Mouse (Mus musculus): ENCODE results near the gene Pla2g16. TPM values are rescaled to one million over a fixed set of nuclear protein-coding genes. Genes with fewer than 3 reads are reported as not detected.

The Pla2g16 gene
- total RNA-seq, 2 experiments from 2014 or later = 97.5 to 101 TPM

DNA sequence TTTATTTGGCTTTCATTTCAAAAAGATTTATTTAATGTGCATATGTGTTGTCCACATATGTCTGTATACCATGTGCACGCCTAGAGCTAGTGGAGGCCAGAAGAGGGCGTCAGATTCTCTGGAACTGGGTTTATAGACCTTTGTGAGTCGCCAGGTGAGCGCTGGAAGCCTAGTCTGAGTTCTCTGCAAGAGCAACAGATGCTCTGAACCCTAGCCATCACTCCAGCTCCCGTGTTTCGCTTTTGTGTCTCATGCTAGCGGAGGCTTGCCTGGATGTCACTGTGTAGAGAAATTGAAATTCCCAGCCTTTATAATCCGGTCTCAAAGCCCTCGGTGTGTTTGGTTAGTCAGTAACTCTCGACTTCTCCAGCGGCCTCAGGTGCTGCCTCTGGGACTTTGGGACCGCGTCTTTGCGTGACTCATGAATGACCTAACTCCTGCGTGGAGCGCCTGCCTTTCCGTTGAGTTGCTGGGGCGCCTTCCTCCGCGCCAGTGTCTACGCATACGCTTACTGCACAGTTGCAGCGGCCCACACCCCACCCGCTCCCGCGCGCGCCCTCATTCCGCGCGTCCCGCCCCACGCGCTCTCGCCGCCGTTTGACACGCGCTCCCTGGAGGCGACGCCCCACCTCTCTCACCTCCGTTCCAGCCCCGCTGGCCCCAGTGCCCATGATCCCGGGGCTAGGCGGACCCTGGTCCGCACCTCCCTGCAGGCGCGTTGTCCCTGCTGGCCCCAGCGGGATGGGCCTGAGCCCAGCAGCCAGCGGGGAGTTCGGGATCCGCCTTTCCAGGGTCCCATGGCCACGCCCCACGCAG lies 54.9 kb downstream of the Pla2g16 start, which contains the start of gene Hrasls5:
Hrasls5 (plus strand) TSS at position 600 of the 816 bp plus-strand sequence.
- DNase-seq = no peak

DNA sequence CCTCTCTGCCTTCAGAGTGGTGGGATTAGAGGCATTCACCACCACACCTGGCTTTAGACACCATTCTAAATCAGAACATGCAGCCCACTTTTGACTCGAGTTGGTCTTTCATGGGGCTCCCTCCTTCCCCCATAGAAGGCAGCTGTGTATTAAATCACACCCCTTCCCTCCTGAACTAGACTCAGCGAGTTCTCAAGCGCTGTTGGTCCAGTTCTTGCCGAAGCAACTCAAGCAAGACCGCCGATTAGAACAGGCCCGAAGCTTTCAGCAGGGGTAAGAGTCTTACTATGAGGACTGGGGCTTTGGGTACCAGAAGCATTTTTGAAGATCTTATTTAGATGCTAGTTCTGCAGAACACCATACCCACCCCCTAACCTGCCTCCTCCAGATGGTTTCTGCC lies 55.9 kb downstream of the Pla2g16 start:
- DNase-seq = no peak

DNA sequence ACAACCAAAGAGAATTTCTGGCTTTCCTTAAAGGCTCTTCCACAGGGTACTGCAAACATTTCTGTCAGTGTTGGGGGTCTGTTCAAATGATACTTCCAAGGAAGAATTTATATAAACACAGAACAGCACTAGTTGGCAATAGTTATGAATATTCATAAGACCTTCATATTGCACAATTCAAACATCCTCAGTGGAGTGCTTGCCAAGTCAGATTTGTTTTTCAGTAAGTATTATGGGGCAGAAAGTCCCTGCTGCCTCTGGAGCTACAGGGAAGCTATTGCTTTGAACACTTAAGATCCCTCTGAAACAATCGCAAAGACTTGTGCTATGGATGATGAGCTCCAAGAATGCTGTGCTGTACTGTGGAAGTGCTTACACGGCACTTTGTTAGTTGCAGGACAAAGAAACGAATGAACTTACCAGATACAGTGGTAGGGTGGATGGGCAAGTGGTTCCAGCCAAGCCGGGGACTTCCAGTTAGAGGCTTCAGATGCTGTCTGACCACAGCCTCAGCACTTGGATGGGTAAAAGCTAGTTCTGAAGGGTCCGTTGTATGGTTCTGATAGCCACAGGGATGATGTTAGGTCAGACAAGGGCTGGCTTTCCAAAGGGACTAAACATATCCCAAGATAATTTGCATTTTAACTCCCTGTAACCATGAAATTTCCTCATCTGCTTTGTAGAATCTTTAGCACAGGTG lies 59.1 kb downstream of the Pla2g16 start:
- no peak for DNase-seq

DNA sequence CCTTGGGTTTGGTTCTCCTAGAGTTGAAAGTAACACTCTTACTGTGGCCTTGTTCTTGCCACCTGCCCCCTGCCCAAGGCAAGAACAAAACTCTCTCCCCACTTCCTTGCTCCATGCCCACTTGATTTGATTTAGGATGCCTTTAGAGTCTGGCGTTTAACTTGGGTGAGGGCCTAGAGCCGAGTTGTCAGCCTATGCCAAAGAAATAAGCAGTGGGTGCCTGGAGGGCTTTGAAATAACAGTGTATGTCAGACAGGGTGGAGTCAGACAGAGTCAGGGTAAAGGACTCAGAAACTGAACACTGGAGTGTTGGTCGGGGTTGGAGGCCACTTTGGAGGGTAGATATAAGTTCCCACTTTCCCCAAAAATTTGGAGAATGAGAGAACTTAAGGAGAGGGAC lies 59.8 kb downstream of the Pla2g16 start:
- no peak for DNase-seq

DNA sequence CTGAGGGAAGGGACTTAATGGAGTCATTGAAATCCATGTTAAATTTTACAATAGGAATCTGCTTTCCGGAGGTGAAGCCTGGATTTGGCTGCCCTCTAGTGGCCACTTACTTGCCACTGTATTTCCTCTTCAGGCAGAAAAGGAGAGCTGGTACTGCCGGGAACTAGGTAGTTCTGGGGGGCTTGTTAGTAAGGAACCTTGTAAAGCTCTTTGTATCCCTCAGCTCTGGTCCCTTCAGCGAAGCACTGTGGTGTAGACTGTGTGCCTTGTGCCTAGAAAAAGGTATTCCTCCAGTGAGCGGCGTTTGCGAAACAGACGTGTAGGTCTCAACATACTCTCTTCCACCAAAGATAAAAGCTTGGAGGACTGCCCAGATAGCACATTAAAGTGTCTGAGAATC lies 60.4 kb downstream of the Pla2g16 start:
- peak; percentile 34 for DNase-seq

DNA sequence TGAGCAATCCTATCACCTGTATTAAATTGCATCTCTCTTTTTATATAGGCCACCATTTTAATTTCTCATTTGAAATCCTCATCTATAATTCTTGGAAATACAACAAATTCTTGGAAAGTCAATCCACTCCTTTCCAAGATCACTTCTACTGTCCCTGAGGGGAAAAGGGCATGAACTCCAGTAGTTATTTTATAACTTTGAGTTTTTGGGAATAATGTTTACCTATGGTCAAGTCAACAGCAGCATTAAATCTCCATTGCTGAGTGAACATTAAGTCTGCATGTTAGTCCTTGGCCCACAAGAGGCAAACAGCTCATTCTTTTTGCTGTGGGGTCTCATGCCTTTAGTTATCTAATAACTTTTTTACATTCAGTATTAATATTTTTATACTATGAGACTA lies 75.8 kb downstream of the Pla2g16 start:
- DNase-seq = no peak

DNA sequence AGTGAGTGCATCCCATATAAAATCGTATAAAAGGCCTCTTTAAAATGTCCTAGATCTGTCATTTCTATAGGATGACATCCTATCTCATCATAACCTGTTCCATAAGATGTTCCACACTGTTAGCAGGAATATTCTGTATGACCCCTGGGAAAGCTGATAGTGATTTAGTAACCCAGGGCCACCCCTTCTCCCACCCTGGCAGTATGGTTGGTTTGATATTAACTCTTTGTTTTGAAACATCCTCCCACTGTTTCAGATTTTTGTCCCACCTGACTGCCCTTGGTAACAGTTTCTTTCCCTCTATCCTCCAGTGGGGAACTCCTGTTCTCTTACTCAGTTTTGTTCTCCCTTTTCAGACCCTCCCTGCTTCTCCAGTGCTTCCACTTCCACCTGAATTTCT lies 76.5 kb downstream of the Pla2g16 start:
- no peak for DNase-seq

Other genes with a start within 250 kb of the Pla2g16 start
- 10 to 100 TPM; 27.4 to 30.6 TPM for gene Mark2, start 215.6 kb upstream of the Pla2g16 start, total RNA-seq (2021)
- gene Spindoc, start 174.5 kb upstream of the Pla2g16 start, total RNA-seq (2021) = 1 to 10 TPM; 6.6 to 9.1 TPM
- 1 to 10 TPM; 6.8 to 7.9 TPM for gene 2700081O15Rik, start 139.8 kb upstream of the Pla2g16 start, total RNA-seq (2021)
- gene Rtn3, start 74.2 kb upstream of the Pla2g16 start, total RNA-seq (2021) = 10 to 100 TPM; 28.8 to 32.7 TPM
- gene Atl3, start 63.4 kb upstream of the Pla2g16 start, total RNA-seq (2021) = 10 to 100 TPM in 1 of 2 experiments, 1 to 10 TPM in 1; 8.7 to 14.3 TPM
- gene Lgals12, start 49.7 kb downstream of the Pla2g16 start, total RNA-seq (2021) = 1 to 10 TPM in 1 of 2 experiments, under 1 TPM in 1; 0.20 to 6.1 TPM
- not detected for gene Hrasls5, start 55.1 kb downstream of the Pla2g16 start, total RNA-seq (2021)
- gene Slc22a19, start 153.9 kb downstream of the Pla2g16 start, total RNA-seq (2021) = not detected
- gene Slc22a26, start 245.2 kb downstream of the Pla2g16 start, total RNA-seq (2021) = not detected

Data from gastrocnemius, postnatal 25 days (tissue).